Mouse (Mus musculus) G1E (cell line): ENCODE data around the gene Pld6.

Experiments
- CTCF ChIP-seq: IDR thresholded peaks from 2 replicates; pipeline ENCODE4 v1.5.1; 2012; ENCODE audit warnings: low read depth, low read length, inconsistent platforms, mixed read lengths
- GATA1 ChIP-seq: IDR thresholded peaks from 2 replicates; pipeline ENCODE4 v1.6.1; 2012; ENCODE audit warnings: borderline replicate concordance, low read length, inconsistent platforms, mixed read lengths
- TAL1 ChIP-seq: conservative IDR thresholded peaks from 2 replicates; pipeline ENCODE4 v1.6.1; 2012; ENCODE audit warnings: low read depth, low read length, inconsistent platforms, mixed read lengths

DNA sequence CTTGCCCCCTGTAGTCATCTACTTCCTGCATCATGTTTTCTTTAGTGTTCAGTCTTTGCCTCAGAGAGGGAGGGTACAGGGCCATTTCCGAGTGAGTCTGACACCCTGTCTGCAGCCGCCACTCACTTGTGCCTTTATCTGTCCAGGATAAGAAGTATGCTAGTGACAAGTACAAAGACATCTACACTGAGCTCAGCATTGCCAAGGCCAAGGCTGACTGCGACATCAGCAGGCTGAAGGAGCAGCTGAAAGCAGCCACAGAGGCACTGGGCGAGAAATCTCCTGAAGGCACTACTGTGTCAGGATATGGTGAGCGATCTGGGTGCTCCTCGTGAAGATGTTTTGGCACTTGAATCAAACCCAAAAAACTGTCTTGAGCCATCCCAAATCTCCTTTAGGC lies 17.7 kb downstream of the Pld6 start:
- TF ChIP-seq TAL1 = no peak
- TF ChIP-seq GATA1 = no peak
- TF ChIP-seq CTCF = no peak
